Mouse (Mus musculus) gastrocnemius, adult 2 months (tissue): ENCODE measurements at regions not wholly inside any gene's neighbourhood (a gene's known extent, or its start where the extent isn't known, plus 50 kb on each side); places are given as distances from the start of the nearest gene placed in this dataset.

Experiments used
- DNase-seq: peaks from one replicate; pipeline ENCODE4 v3.0.0; 2022
- H3K27ac ChIP-seq: fragments of 200-600 bp; 2 replicates; pipeline ENCODE4 v1.8.1; 2022; ENCODE audit warnings: mild to moderate bottlenecking
- H3K4me3 ChIP-seq: fragments of 200-600 bp; 2 replicates; pipeline ENCODE4 v1.8.1; 2022; ENCODE audit warnings: mild to moderate bottlenecking, moderate library complexity
- CTCF ChIP-seq: fragments of 200-600 bp; IDR thresholded peaks from 2 replicates; pipeline ENCODE4 v1.8.1; 2022; ENCODE audit warnings: antibody characterized with exemption, mild to moderate bottlenecking, moderate library complexity
- intact Hi-C: fragments of 180-260 bp; cut with DNase I; formaldehyde crosslinking; loops from one replicate; pipeline ENCODE4 v1.15.1; 2025

- TF ChIP-seq CTCF: no peak
- DNase-seq: peak; percentile 40
- intact Hi-C loops: no loop called here
- H3K27ac ChIP-seq: no peak overlapping the region
- no peak overlapping the region for H3K4me3 ChIP-seq
These were observed 66.6 kb upstream of the Hnrnpk start for GRCm38 (mm10) chr13:58469731-58470130.

DNA sequence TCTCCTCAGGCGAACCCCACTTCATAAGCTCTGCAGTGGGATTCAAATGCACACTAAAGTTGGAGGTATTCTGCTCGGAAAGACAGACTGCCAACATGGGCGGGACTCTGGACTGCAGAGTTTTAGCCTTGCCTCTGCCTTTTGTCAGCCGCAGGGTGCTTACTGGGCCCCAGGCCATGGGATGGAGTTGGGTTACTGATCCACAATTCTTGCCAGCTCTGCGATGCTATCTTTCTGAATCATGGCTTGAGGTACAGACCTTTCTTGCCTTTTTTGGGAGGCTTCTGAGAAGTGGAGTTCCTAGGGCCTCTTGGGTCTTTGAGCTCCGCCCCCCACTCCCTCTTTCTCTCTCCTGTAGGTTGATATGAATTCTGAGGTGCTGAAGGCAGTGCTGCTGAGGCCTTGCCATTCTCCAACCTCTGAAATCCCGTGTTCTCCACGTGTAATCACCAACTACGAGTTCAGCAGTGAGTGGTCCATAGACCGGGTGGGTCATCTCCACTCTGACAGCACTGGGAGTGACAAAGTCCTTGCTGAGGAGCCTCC, 64.0 kb upstream of the Hnrnpk start:
- Histone ChIP-seq H3K27ac (no peak overlapping the region), H3K4me3 (no peak overlapping the region)
- intact Hi-C loops: no loop called here
- DNase-seq: peak; percentile 47
- TF ChIP-seq CTCF: no peak

DNA sequence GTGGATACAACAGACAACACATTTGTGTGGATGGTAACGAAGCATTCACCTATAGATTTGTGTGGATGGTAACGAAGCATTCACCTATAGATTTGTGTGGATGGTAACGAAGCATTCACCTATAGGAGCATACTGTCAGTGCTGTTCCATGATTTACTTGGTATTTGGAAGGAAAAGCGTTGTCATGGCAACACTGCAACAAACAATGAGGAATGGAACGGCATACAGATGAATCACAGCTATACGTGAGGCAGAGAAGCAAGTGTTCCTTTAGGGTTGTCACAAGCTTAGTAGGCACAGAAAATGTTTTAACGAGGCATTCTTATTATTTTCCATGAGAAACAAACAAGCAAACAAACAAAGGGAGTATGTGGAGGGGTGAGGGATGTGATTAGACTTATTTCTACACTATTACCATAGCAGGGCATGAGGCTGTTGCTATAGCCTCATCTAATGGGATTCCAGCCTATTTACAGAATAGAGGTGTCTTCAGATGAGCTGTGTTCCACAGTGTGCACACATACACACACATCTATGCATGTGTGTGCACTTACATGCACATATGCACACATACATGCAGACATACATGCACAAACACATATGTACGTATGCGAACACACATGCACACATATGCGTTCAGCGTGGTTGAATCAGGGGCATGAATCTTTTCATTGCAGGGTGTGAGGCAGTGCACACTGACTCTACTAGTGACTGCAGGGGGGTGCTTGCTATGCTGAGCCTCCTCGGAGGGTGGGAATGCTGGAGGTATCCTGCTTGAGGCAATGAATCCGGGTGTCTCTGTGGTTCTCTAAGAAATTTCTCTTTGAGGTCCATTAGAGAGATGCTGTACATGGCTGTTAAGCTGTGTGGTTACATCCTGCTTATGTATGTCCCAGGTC, 62.3 kb upstream of the Hnrnpk start:
- no peak for TF ChIP-seq CTCF
- Histone ChIP-seq H3K27ac (no peak overlapping the region), H3K4me3 (no peak overlapping the region)
- intact Hi-C loops: no loop called here
- no peak for DNase-seq
